Mouse (Mus musculus): ENCODE measurements at regions not wholly inside any gene's neighbourhood (a gene's known extent, or its start where the extent isn't known, plus 50 kb on each side); places are given as distances from the start of the nearest gene placed in this dataset.

DNA sequence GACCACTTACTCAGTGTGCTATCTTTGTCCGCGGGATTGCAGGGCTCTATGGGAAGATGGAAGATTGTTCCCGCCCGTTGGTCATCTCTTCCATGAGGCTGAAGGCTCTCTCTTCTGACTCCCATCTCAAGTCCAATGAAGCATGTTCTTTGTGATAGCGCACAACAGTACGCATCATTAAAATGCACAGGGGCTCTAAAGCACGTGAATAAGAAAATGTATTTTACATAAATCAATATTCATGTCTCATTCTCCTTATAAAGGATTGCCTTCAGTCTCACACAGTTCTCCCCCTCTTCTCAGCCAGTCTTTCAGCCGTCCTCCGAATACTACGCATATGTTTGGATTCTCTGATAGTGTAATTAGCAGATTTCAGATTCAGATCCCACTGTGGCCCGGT is 420.4 kb downstream of the Cdh26 start:
- Histone ChIP-seq H3K9ac (no peak overlapping the region), H3K27ac (replicated peaks) (no peak overlapping the region), H3K4me1 (replicated peaks) (peaks cover 20% of the 10 kb centered on the region), H3K36me3 (no peaks in the 10 kb centered on the region), H3K4me2 (no peak overlapping the region), H3K27me3 (no peaks in the 10 kb centered on the region), H3K9me3 (no peaks in the 10 kb centered on the region), H3K4me3 (no peak overlapping the region)
- 35% methylated on average over 11 of the region's 11 CpGs for WGBS
- ATAC-seq (ENCODE audit: low FRiP score, low read depth), result peak; percentile 43; the same call in 1 of the 2 replicates

DNA sequence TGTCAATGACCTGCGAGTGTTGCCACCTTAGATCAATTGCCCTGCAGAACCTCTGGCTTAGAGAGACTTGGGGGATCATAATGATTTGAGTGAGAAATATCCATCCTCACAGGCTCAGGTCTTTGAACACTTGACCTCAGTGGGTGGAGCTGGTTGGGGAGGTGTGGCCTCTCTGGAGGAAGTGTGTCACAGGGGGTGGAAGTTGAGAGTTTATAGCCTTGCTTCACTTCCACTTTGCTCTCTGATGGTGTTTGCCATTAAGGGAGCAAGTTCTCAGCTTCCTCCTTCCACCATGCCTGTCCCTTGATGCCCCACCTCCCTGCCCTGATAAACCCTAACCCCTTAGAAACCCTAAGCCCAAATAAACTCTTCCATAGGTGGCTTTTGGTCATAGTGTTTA is 423.7 kb downstream of the Cdh26 start:
- no peak for ATAC-seq (ENCODE audit: low FRiP score, low read depth)
- H3K27ac ChIP-seq (replicated peaks), result no peak overlapping the region

DNA sequence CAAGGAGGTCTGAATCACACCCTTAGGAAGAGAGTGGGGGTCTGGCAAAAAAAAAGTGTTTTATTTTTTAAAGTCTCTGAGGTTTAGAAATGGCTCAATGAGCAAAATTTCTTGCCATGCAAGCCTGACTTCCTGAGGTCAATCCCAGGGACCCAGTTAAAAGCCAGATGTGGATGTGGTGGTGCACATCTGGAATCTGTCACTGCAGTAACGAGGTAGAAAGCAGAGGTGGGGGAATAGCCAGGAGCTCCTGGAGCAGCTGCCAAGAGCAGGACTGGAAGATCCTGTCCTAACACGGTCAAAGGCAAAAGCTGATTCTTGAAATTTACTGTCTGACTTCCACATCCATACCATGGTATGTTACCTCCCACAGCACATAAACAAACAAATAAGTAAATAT is 424.4 kb downstream of the Cdh26 start:
- H3K36me3 ChIP-seq, result no peaks in the 10 kb centered on the region
- no peak overlapping the region for H3K9ac ChIP-seq
- no peak overlapping the region for H3K27ac ChIP-seq (replicated peaks)
- H3K27me3 ChIP-seq, result no peaks in the 10 kb centered on the region
- no peak overlapping the region for H3K4me2 ChIP-seq
- peaks cover 20% of the 10 kb centered on the region for H3K4me1 ChIP-seq (replicated peaks)
- no peak overlapping the region for H3K4me3 ChIP-seq
- H3K9me3 ChIP-seq, result no peaks in the 10 kb centered on the region
- WGBS, result 68% methylated on average over 2 of the region's 2 CpGs
- ATAC-seq (ENCODE audit: low FRiP score, low read depth), result no peak

More for the DNA sequence above, 423.7 kb downstream of the Cdh26 start:
- Histone ChIP-seq H3K9ac (no peak overlapping the region), H3K27me3 (no peaks in the 10 kb centered on the region), H3K9me3 (no peaks in the 10 kb centered on the region), H3K36me3 (no peaks in the 10 kb centered on the region), H3K4me2 (no peak overlapping the region), H3K4me1 (replicated peaks) (peaks cover 20% of the 10 kb centered on the region), H3K4me3 (no peak overlapping the region)
- 63% methylated on average over 1 of the region's 1 CpGs for WGBS

- Histone ChIP-seq H3K4me3 (no peak overlapping the region), H3K27ac (replicated peaks) (no peak overlapping the region), H3K27me3 (no peaks in the 10 kb centered on the region), H3K9ac (no peak overlapping the region), H3K4me2 (no peak overlapping the region), H3K9me3 (no peaks in the 10 kb centered on the region), H3K36me3 (no peaks in the 10 kb centered on the region), H3K4me1 (replicated peaks) (no peaks in the 10 kb centered on the region)
- 0 out of 2 replicates have a peak, but pooled peaks have one; percentile 3 for ATAC-seq (ENCODE audit: low FRiP score, low read depth)
Observed at GRCm38 (mm10) chr2:178862620-178863019, 432.3 kb downstream of the Cdh26 start.

DNA sequence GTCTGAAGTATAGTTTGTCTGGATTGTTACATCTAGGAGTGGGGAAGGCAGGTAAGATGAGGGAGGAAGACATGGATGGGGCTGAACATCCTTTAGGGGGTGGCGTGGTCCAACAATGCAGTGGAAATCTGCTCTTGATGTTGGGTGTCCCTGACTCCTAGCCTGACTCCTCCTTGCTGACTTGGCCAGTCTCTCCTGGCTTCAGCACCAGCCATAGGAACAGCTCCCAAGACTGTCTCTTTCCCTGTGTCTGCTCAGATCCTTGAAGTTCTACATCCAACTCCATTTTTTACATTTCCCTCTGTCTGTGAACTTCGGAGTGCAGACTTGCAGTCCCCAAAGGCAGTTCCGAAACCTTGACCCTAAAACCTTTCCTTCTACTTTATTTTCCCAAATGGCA is 436.8 kb downstream of the Cdh26 start:
- ATAC-seq (ENCODE audit: low FRiP score, low read depth), result no peak
- no peaks in the 10 kb centered on the region for H3K27me3 ChIP-seq
- 63% methylated on average over 3 of the region's 3 CpGs for WGBS
- H3K4me2 ChIP-seq, result no peak overlapping the region
- no peak overlapping the region for H3K9ac ChIP-seq
- H3K36me3 ChIP-seq, result no peaks in the 10 kb centered on the region
- no peak overlapping the region for H3K27ac ChIP-seq (replicated peaks)
- no peaks in the 10 kb centered on the region for H3K4me1 ChIP-seq (replicated peaks)
- no peaks in the 10 kb centered on the region for H3K9me3 ChIP-seq
- H3K4me3 ChIP-seq, result no peak overlapping the region

DNA sequence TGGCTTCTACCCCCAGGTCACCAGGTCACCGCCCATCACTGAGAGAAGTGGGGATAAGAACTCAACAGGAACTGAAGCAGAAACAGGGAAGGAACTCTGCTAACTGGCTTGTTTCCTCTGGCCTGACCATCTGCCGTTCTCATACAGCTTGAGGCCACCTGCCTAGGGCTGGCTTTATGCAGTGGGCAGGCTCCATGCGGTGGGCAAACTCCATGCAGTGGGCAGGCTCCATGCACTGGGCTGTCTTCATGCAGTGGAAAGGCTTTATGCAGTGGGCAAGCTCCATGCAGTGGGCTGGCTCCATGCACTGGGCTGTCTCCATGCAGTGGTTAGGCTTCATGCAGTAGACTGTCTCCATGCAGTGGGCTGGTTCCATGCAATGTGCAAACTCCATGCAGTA is 438.8 kb downstream of the Cdh26 start:
- no peak overlapping the region for H3K4me3 ChIP-seq
- no peaks in the 10 kb centered on the region for H3K27me3 ChIP-seq
- H3K9ac ChIP-seq, result no peak overlapping the region
- no peak for ATAC-seq (ENCODE audit: low FRiP score, low read depth)
- H3K4me2 ChIP-seq, result no peak overlapping the region
- H3K9me3 ChIP-seq, result no peaks in the 10 kb centered on the region
- H3K27ac ChIP-seq (replicated peaks), result no peak overlapping the region
- no peaks in the 10 kb centered on the region for H3K4me1 ChIP-seq (replicated peaks)
- 81% methylated on average over 3 of the region's 3 CpGs for WGBS
- no peaks in the 10 kb centered on the region for H3K36me3 ChIP-seq

DNA sequence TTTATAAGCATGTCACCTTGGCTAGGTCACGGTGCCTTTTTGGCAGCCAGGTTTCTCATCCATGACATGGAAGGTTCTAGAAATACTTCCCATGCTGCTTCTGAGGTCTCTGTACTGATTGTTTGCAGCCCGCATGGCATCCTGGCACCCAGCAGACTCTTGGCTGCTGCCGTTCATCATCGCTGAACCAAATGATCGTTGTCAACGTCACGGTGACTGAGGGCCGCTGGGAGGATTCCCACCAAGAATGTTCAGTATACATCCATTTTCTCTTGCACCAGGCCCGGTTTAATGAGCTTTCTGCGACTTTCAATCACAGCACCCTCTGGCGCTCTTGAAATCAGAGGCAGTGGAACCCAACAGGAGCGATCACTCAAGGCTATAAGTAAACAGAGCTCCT is 448.1 kb downstream of the Cdh26 start:
- no peak overlapping the region for H3K27ac ChIP-seq (replicated peaks)
- H3K36me3 ChIP-seq, result no peaks in the 10 kb centered on the region
- H3K27me3 ChIP-seq, result no peaks in the 10 kb centered on the region
- H3K4me1 ChIP-seq (replicated peaks), result no peaks in the 10 kb centered on the region
- H3K4me3 ChIP-seq, result no peak overlapping the region
- no peak overlapping the region for H3K9ac ChIP-seq
- ATAC-seq (ENCODE audit: low FRiP score, low read depth), result no peak
- H3K9me3 ChIP-seq, result no peaks in the 10 kb centered on the region
- no peak overlapping the region for H3K4me2 ChIP-seq
- 66% methylated on average over 12 of the region's 12 CpGs for WGBS

DNA sequence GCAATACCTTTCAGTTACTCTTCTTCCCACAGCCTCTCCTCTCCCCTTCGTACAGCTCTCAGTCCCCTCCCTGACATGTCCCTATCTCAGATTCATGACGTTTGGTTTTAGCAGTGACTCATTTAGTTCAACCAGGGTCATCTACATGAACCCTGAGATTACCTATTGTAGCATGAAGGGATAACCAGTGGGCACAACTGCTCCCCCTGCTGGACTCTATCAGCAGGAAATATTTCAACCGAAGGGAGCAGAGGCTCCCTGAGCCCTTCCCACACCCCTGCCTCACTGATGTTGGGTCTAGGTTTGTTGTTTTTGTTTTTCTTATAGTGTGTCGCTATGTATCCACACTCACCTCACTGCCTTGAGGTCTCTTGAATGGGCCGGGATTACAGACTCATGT is 455.4 kb downstream of the Cdh26 start:
- 46% methylated on average over 5 of the region's 5 CpGs for WGBS
- ATAC-seq (ENCODE audit: low FRiP score, low read depth), result no peak

GRCm38 (mm10) chr2:178888704-178889103 is 458.4 kb downstream of the Cdh26 start:
- Histone ChIP-seq H3K4me3 (no peak overlapping the region), H3K9ac (no peak overlapping the region), H3K36me3 (no peaks in the 10 kb centered on the region), H3K4me2 (no peak overlapping the region), H3K4me1 (replicated peaks) (no peaks in the 10 kb centered on the region; the same call in 1 of the 2 replicates), H3K27me3 (no peaks in the 10 kb centered on the region), H3K27ac (replicated peaks) (no peak overlapping the region), H3K9me3 (no peaks in the 10 kb centered on the region)
- WGBS, result 69% methylated on average over 6 of the region's 6 CpGs
- peak; percentile 56; the same call in 1 of the 2 replicates for ATAC-seq (ENCODE audit: low FRiP score, low read depth)

More for the DNA sequence above, 455.4 kb downstream of the Cdh26 start:
- Histone ChIP-seq H3K27ac (replicated peaks) (no peak overlapping the region), H3K9me3 (no peaks in the 10 kb centered on the region), H3K4me2 (no peak overlapping the region), H3K4me1 (replicated peaks) (no peaks in the 10 kb centered on the region; the same call in 1 of the 2 replicates), H3K9ac (no peak overlapping the region), H3K27me3 (no peaks in the 10 kb centered on the region), H3K4me3 (no peak overlapping the region), H3K36me3 (no peaks in the 10 kb centered on the region)

GRCm38 (mm10) chr2:178902397-178902796 is 472.1 kb downstream of the Cdh26 start:
- H3K4me2 ChIP-seq, result no peak overlapping the region
- H3K9me3 ChIP-seq, result no peaks in the 10 kb centered on the region
- ATAC-seq (ENCODE audit: low FRiP score, low read depth), result no peak
- no peak overlapping the region for H3K4me3 ChIP-seq
- no peaks in the 10 kb centered on the region for H3K4me1 ChIP-seq (replicated peaks)
- H3K9ac ChIP-seq, result no peak overlapping the region
- H3K27ac ChIP-seq (replicated peaks), result no peak overlapping the region
- WGBS, result 89% methylated on average over 5 of the region's 5 CpGs
- no peaks in the 10 kb centered on the region for H3K27me3 ChIP-seq
- H3K36me3 ChIP-seq, result no peaks in the 10 kb centered on the region

DNA sequence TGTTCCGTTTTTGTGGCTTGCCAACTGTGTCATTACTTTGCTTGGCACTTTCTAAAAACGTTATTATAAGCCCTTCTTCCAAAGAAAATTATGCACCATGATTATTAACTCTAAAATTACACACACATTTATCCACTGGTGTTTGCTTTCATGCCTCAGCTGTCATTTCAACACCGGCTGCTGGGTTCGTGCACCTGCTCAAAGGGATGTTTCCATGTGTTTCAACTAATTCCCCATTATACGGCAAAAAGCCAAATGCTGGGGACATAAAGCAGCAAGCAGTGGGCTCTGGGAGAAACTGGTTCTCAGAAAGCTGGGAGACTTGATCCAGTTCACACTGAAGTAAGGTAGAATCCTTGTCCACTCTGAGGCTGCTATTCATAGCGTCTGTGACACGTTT is 479.0 kb downstream of the Cdh26 start:
- Histone ChIP-seq H3K9me3 (no peaks in the 10 kb centered on the region), H3K27ac (replicated peaks) (no peak overlapping the region), H3K4me1 (replicated peaks) (no peaks in the 10 kb centered on the region), H3K4me2 (no peak overlapping the region), H3K27me3 (no peaks in the 10 kb centered on the region), H3K9ac (no peak overlapping the region), H3K4me3 (no peak overlapping the region), H3K36me3 (no peaks in the 10 kb centered on the region)
- no peak for ATAC-seq (ENCODE audit: low FRiP score, low read depth)
- WGBS, result 70% methylated on average over 7 of the region's 7 CpGs

GRCm38 (mm10) chr2:178911646-178912045 is 481.3 kb downstream of the Cdh26 start:
- Histone ChIP-seq H3K4me3 (no peak overlapping the region), H3K4me1 (replicated peaks) (no peaks in the 10 kb centered on the region)

GRCm38 (mm10) chr2:178916316-178917033 is 486.1 kb downstream of the Cdh26 start:
- H3K4me1 ChIP-seq (replicated peaks), result no peaks in the 10 kb centered on the region
- no peaks in the 10 kb centered on the region for H3K27me3 ChIP-seq
- ATAC-seq (ENCODE audit: low FRiP score, low read depth), result no peak
- H3K9me3 ChIP-seq, result no peaks in the 10 kb centered on the region
- 68% methylated on average over 6 of the region's 6 CpGs for WGBS
- H3K9ac ChIP-seq, result no peak overlapping the region
- no peak overlapping the region for H3K27ac ChIP-seq (replicated peaks)
- H3K36me3 ChIP-seq, result no peaks in the 10 kb centered on the region
- no peak overlapping the region for H3K4me3 ChIP-seq
- H3K4me2 ChIP-seq, result no peak overlapping the region

More at GRCm38 (mm10) chr2:178911646-178912045, 481.3 kb downstream of the Cdh26 start:
- Histone ChIP-seq H3K9ac (no peak overlapping the region), H3K27ac (replicated peaks) (no peak overlapping the region), H3K27me3 (no peaks in the 10 kb centered on the region), H3K4me2 (no peak overlapping the region), H3K9me3 (no peaks in the 10 kb centered on the region), H3K36me3 (no peaks in the 10 kb centered on the region)
- WGBS, result 76% methylated on average over 3 of the region's 3 CpGs
- ATAC-seq (ENCODE audit: low FRiP score, low read depth), result no peak

Data from hindbrain, embryonic 15.5 days (tissue).